Mouse (Mus musculus): ENCODE data around the gene Myo3b. TPM values are rescaled to one million over a fixed set of nuclear protein-coding genes. Genes with fewer than 3 reads are reported as not detected.

Myo3b gene
- polyA plus RNA-seq, 1 experiment: 0.14 TPM

- no peak for DNase-seq (ENCODE audit: low spot score)
Observed at GRCm38 (mm10) chr2:70065729-70066300, 26.9 kb downstream of the Myo3b start.

- no peak for DNase-seq (ENCODE audit: low spot score)
Observed at GRCm38 (mm10) chr2:70066338-70067022, 27.6 kb downstream of the Myo3b start.

DNA sequence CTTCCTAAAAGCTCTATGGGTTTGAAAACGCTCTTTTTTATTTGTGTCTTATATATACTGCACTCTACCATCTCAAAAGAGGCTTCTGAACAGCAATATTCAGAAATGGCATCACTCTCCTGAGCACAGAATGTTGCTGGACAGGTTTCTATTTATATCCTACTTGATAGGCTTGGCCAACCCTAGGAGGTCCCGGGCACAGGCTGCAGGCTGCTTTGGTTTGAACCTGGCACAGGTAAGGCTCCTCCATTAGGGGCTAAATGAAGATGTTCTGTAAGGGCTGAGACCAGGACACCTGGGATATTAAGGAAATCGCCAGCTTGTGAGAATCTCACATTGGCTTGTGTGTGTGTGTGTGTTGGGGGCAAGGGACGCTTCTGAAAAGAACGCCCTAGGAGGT, 30.9 kb downstream of the Myo3b start:
- DNase-seq (ENCODE audit: low spot score): no peak

DNA sequence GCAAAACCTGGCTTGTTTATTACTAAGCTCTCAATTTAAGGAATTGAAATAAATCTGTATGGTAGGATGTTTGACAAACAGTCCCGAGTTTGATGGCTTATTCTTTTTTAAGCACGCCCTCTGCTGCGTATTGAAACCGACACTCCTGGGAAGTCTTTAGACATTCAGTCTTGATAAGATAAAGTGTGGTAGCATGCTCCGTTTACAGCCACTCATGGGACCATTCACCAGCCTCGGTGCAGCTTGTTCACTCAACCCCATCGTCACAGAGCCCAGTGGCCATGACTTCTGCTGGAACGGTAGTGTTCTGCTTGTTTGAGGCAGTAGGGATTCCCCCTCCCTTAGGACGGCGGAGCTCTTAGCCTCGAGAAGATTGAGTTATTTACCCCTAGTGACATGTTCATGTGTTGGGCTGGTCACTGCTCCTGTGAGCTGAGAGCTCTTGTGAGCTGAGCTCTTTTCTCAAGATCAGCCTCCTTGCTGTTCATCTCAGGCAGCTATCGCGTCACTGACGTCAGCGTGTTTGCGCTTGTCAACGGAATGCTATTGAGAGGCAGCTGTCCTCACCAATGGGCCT, 44.6 kb downstream of the Myo3b start:
- DNase-seq (ENCODE audit: low spot score): no peak

DNA sequence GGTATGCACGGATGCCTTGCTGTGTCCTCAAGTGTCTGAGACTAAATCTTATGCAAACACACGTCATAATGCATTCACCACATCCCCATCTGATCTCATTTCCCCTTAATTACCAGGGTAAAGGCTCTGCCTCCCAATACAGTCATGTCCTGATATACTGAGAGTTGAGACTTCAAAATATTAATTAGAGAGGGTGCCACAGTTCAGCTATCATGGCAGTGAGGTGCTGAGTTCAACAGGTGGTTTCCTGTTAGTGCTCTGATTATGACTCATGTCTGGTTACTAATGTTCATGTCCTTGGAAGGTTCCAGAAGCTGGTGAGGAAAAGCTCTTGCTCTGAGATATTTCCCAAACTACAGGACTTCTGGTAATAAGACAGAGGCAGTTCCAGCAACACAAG, 52.3 kb downstream of the Myo3b start:
- no peak for DNase-seq (ENCODE audit: low spot score)

DNA sequence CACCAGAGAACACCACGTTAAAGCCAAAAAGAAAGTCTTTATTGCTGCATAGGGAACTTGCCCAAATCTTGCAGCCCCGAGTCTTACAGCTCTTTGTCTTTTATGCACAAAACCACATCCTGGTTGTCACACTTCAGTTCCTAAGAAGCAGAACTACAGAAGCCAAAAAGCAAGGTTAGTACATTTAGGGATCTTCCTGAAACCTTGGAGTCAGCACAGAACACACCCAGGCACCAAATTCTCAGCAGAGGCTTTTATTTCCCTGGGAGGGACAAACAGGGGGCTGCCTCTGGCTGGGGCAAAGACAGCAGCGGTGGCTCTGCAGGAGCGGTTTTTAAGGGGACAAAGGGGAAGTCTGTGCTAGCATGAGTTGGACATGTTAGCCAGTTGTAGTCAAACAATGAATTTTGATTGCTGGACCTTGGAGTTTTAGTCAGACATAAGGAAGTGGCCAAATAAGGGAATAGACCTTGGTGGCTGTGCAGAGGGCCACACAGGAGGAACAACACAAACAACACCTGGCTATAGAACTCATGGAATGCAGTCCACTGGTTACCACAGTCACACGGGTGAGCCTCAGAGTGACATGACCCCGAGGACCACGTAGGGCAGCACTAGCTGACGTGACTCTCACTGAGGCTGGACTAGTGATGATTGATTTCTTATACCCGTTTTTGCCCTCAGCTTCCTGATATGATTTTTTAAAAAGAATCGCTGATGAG, 53.0 kb downstream of the Myo3b start:
- DNase-seq (ENCODE audit: low spot score): no peak

DNA sequence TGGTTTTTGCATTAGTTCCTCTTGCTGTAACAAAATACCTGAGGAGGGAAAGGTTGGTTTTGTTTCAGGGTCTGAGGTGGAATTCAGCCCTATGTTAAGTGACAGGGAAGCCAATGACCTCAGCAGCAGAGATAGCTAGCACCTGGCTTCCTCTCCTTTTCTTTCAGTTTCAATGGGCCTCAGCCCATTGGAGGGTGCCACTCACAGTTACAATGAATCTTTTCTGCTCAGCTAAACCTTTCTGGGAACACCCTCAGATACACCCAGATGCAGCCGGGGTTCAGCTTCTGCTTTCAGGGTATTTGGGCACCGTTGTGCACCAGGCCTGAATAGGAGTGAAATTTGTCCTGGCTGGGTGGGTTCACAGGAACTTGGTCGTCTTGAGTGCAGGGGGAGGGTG, 53.7 kb downstream of the Myo3b start:
- no peak for DNase-seq (ENCODE audit: low spot score)

DNA sequence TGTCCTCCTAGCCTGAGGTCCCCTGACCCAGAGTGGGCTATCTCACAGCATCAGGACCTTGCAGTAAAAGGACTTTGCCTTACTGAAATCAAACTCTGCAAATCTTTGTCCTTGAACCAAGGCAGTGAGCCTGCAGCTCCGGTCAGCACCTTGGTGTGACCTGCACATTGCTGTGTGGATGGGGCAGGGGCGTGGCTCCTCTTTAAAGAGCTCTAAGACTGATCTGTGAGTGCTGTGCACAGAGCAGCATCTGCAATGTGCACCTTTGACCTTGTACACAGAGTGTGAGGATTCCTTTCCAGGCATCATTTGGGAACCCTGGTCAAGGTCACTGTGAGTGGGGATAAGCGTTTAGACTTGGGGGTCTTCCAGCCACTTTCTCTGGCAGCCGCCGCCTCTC, 55.5 kb downstream of the Myo3b start:
- DNase-seq (ENCODE audit: low spot score): no peak

GRCm38 (mm10) chr2:70097229-70098095, 58.5 kb downstream of the Myo3b start:
- no peak for DNase-seq (ENCODE audit: low spot score)

DNA sequence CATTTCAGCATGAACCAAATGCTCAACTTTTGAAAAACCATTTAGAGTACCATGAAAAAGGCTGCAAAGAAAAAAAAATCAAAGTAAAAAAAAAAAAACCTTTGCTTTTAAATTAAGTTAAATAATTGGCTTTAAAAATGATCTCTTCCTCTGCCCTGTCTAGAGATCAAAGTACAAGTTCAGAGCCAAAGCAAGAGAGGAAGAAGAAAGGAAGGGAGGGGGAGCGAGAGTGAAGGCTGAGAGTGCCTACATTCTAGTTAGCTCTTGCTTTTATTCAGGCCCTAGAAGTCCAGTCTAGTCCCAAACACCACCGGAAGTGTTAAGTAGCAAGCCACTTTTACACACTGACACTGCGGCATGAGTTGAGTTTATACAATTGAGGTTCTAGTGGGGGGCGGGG, 60.5 kb downstream of the Myo3b start:
- no peak for DNase-seq (ENCODE audit: low spot score)

GRCm38 (mm10) chr2:70105286-70106030, 66.5 kb downstream of the Myo3b start:
- no peak for DNase-seq (ENCODE audit: low spot score)

DNA sequence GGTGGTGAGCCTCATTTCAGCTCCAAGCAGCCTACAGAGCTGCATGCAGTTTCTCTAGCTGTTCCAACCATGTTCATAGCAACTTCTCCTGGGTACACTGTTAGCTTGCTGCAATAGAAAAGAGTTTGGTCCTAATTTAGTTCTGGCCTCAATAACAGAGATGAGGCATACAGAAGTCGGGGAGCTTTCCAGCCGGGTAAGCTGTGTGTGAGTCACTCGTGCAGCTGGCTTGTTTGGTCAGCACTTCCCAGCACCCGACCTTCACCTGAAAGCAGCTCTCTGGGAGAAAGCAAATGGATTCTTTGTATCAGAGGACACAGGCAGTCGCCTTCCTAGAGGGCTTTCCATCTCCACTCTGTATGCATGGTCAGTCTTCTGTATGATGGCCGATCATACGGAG, 70.1 kb downstream of the Myo3b start:
- no peak for DNase-seq (ENCODE audit: low spot score)

DNA sequence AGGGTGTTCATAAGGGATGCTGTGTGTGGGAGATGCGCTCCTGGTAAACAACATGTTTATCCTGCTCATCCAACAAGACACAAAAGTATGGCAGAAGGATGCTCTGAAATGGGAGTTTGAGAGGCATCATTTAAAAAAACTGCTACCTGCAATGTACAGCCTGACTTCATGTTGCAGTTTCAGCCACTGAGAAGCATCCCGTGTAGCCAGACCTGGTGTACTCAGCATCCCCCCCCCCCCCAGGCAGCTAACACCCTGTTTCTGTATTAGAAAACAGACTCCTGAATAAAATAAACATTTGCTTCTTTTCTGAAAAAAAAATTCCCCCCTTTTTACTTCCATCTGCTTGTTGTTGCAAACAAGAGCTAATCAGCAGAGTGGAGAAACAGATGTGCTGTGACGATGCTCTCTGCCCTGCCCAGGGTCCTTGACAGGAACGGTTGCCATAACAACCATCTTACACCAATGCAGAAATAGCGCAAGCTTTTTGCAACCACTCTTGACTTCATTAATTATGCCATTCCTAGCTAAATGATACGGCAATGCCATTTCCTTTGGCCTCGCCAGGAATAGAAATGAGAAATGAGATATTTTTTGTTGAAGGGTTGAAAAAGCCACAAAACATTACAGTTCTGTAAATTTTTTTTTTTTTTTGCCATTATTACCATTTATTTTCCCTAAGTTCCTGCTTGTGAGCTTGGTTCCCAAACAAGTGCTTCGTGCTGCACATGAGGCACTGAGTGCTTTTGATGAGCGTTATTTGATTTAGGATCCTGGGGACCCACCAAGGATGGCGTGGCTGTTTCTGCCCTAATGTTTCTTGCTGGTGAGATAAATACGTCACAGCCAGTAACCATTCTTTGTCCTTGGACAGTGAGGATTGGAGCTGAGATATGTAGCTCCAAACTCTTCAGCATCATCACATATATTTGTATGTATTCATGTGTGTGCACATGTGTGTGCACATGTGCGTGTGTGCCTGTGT, 75.2 kb downstream of the Myo3b start:
- no peak for DNase-seq (ENCODE audit: low spot score)

- DNase-seq (ENCODE audit: low spot score): no peak
Observed at GRCm38 (mm10) chr2:70118376-70119264, 79.7 kb downstream of the Myo3b start.

- no peak for DNase-seq (ENCODE audit: low spot score)
Observed at GRCm38 (mm10) chr2:70119265-70119663, 80.3 kb downstream of the Myo3b start.

GRCm38 (mm10) chr2:70126330-70126729, 87.4 kb downstream of the Myo3b start:
- DNase-seq (ENCODE audit: low spot score): no peak

GRCm38 (mm10) chr2:70126783-70127182, 87.9 kb downstream of the Myo3b start:
- DNase-seq (ENCODE audit: low spot score): peak; percentile 41

DNA sequence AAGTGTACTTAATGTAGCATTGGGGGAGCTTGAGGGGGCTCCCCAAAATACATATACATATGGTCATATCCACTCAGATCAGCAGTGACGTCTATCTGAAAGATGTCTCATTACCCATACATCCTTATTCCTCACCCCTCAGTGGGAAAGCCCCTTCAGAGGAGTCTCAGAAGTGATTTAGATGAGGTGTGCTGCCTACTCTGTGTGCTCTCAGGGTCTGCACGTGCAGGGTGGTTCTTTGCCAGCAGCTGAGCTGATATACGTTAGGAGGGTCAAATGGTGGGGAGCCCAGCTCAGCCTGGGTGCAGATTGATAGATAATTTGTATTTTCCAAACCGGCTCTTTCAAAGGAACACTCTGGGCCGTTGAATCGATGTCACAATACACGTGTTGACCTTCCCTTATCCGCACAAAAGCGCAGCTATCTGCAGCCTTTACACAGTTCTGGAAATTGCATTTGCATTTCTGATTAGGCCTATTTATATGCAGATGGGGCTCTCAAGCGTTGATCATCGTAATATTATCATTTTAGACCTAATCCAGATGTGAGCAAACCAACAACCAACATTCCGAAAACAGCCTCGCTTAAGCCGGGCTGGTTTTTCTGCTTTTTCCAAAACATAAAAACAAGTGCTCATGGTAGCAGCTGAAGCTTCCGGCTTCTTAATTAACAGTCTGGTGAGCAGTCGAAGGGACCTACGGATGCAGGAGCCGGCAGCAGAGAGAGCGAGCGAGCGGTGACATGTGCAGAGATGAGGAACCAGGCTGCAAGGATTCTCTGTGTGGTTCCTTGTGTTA, 88.6 kb downstream of the Myo3b start:
- no peak for DNase-seq (ENCODE audit: low spot score)
